ENCODE assay signal across 1 mouse cellular context in the genomic region with DNA sequence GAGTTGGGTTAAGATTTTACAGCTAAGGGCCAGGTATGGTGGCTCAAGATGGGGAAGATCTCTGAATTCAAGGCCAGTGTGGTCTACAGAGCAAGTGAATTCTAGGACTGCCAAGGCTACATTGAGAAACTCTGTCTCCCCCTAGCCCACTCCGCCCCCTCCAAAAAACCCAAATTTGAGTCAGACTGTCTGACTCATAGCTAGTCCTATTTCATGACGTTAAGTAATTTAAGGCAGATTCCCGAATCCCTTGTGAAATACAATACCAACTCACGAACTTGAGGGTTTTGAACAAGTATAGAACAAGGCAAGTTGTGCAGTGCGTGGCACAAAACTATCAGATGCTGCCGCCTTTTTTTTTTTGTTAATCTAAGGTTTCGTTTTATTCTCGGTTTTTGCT.
TF ChIP-seq lines count a peak whose summit lies in the region.

No protein-coding gene starts in this region.

TF ChIP-seq in CH12.LX, 34 proteins besides CTCF, POLR2A, EP300 and RAD21 (continued from another document):
- no peak for TF ChIP-seq E2F4 (IDR thresholded peaks at IDR 0.05; ENCODE audit: insufficient replicate concordance, low read depth, low read length)
- TF ChIP-seq MAZ (IDR thresholded peaks at IDR 0.05; ENCODE audit: low read depth, low read length): no peak
- no peak for TF ChIP-seq USF1 (IDR thresholded peaks at IDR 0.05; ENCODE audit: low read depth, low read length)
- no peak for TF ChIP-seq TCF12 (IDR thresholded peaks at IDR 0.05; ENCODE audit: low read depth, low read length)
- TF ChIP-seq ZMIZ1 (IDR thresholded peaks at IDR 0.05; ENCODE audit: low read depth, low read length): no peak
- no peak for TF ChIP-seq GABPA (IDR thresholded peaks at IDR 0.05; ENCODE audit: insufficient replicate concordance, low read depth, low read length)
- TF ChIP-seq KAT2A (IDR thresholded peaks at IDR 0.05; ENCODE audit: insufficient replicate concordance, low read length): no peak
- TF ChIP-seq TBP (conservative IDR thresholded peaks at IDR 0.05; ENCODE audit: low read depth, low read length): no peak
- TF ChIP-seq ZC3H11A (IDR thresholded peaks at IDR 0.05; ENCODE audit: low read depth, low read length): no peak
- TF ChIP-seq MEF2A (IDR thresholded peaks at IDR 0.05; ENCODE audit: borderline replicate concordance, low read depth, low read length): no peak
- no peak for TF ChIP-seq ELF1 (IDR thresholded peaks at IDR 0.05; ENCODE audit: low read depth, low read length)
- no peak for TF ChIP-seq ETS1 (conservative IDR thresholded peaks at IDR 0.05; ENCODE audit: low read depth, low read length)
- no peak for TF ChIP-seq JUND (conservative IDR thresholded peaks at IDR 0.05; ENCODE audit: low read depth, low read length)
- no peak for TF ChIP-seq CHD1 (IDR thresholded peaks at IDR 0.05; ENCODE audit: low read depth, low read length)
- TF ChIP-seq MAX (IDR thresholded peaks at IDR 0.05; ENCODE audit: low read length): no peak
- TF ChIP-seq MXI1 (IDR thresholded peaks at IDR 0.05; ENCODE audit: low read depth, low read length): no peak
- TF ChIP-seq ZNF384 (IDR thresholded peaks at IDR 0.05; ENCODE audit: low read depth, low read length): no peak
- no peak for TF ChIP-seq UBTF (IDR thresholded peaks at IDR 0.05; ENCODE audit: low read depth, low read length)
- TF ChIP-seq USF2 (conservative IDR thresholded peaks at IDR 0.05; ENCODE audit: low read depth, low read length): no peak
